Mouse (Mus musculus) bone marrow, adult 2 months (tissue): Measurements from ENCODE around the gene Fars2.

ENCODE experiments used
- CTCF ChIP-seq: fragments of 200-500 bp; IDR thresholded peaks from 2 replicates; pipeline ENCODE4 v1.5.1; 2011; ENCODE audit warnings: low read length, control low read depth; ENCODE audit not compliant: control insufficient read depth, insufficient read depth
- POLR2A ChIP-seq: fragments of 200-500 bp; IDR thresholded peaks from 2 replicates; pipeline ENCODE4 v1.6.1; 2011; ENCODE audit warnings: low read depth, mild to moderate bottlenecking, control low read depth, low read length, borderline replicate concordance; ENCODE audit not compliant: control insufficient read depth

DNA sequence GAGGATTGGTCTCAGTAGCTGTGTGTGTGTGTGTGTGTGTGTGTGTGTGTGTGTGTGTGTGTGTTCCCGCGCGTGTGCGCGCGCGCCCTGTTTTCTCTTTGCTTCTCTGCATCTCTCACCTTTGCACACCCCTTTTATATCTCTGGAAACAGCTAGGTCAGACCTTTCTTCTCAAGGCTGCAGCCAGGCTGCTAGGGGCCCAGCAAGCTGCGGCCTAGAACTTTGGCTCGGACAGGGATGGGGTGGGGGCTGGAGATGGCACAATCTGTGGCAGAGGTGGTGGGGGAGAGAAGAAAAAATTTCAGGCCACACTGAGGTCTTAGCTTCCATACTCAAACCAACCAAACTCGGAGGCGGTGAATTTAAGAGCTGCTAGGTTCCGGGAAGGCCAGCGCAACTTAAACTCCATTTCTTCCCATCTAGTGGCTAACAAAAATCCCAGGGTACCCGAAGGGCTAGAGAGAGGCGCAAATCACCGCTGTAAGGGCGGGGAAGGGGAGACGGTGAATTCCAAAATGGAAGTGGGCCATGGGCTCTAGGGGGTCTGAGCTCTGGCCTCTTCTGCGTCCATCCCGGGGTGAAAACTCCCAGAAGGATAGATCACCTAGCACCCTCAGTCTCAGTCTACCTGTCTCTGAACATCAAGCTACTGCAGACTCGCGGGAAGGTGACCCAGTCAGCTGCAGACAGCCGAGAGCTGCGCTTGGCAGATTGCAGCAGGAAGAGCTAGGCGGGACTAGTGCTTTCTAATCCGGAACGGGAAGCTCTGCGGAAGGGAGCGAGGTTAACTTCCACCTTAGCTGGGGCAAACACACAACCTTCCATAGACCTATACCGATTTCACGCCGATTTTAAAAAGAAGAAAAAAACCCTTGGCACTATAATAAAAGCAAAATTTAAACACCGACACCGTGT is 614.1 kb downstream of the Fars2 start:
- TF ChIP-seq POLR2A (no peak), CTCF (no peak)
